Mouse (Mus musculus) frontal cortex, adult 2 months (tissue): ENCODE results near the gene Aip. TPM values are rescaled to one million over a fixed set of nuclear protein-coding genes. Genes with fewer than 3 reads are reported as not detected.
A peak's percentile ranks its signal among the peaks of the same experiment; 100 is the strongest.

Source experiments
- DNase-seq, 2 experiments: peaks; one replicate each; pipeline ENCODE4 v3.0.0; 2022; ENCODE audit warnings: low spot score in 1 of 2; ENCODE audit errors: extremely low spot score in 1 of 2
- polyA plus RNA-seq: library from polyadenylated mRNA; depleted of rRNA; stranded (reverse); fragments of >200 nt; gene quantifications from 2 replicates; pipeline ENCODE4 v1.2.3, GENCODE M21; 2012

Gene Aip
- polyA plus RNA-seq, 1 experiment = 174 TPM

- DNase-seq = no peak
Measured at GRCm38 (mm10) chr19:4152445-4153231, 27.0 kb upstream of the Aip start.

GRCm38 (mm10) chr19:4151898-4152297 is 26.2 kb upstream of the Aip start:
- DNase-seq = no peak

GRCm38 (mm10) chr19:4151488-4151860 is 25.8 kb upstream of the Aip start:
- no peak for DNase-seq

GRCm38 (mm10) chr19:4150567-4151487 is 25.2 kb upstream of the Aip start:
- no peak for DNase-seq

- no peak for DNase-seq
Measured at GRCm38 (mm10) chr19:4149764-4150461, 24.3 kb upstream of the Aip start.

- DNase-seq = no peak
Measured at GRCm38 (mm10) chr19:4149283-4149682, 23.6 kb upstream of the Aip start.

GRCm38 (mm10) chr19:4148819-4149218 is 23.2 kb upstream of the Aip start:
- DNase-seq = no peak

GRCm38 (mm10) chr19:4148491-4148806 is 22.8 kb upstream of the Aip start, which contains the start of gene Coro1b:
Coro1b (plus strand) TSS chr19:4148619.
- peak; percentile 88 to 95 for DNase-seq

- no peak for DNase-seq
Measured at GRCm38 (mm10) chr19:4147782-4148490, 22.3 kb upstream of the Aip start.

- DNase-seq = no peak
Measured at GRCm38 (mm10) chr19:4147022-4147405, 21.4 kb upstream of the Aip start.

- no peak for DNase-seq
Measured at GRCm38 (mm10) chr19:4146366-4147021, 20.8 kb upstream of the Aip start.

GRCm38 (mm10) chr19:4145936-4146335 is 20.3 kb upstream of the Aip start:
- no peak for DNase-seq

- DNase-seq = no peak
Measured at GRCm38 (mm10) chr19:4144550-4145498, 19.2 kb upstream of the Aip start.

- DNase-seq = no peak
Measured at GRCm38 (mm10) chr19:4143759-4144268, 18.2 kb upstream of the Aip start, which contains the start of gene Cabp4. Cabp4 (minus strand) TSS chr19:4144033.

GRCm38 (mm10) chr19:4142416-4143173 is 16.9 kb upstream of the Aip start:
- DNase-seq = no peak

GRCm38 (mm10) chr19:4140147-4140546 is 14.5 kb upstream of the Aip start:
- no peak for DNase-seq

GRCm38 (mm10) chr19:4139446-4139845 is 13.8 kb upstream of the Aip start, which contains the start of gene Gpr152:
Gpr152 (plus strand) TSS chr19:4139787.
- DNase-seq = no peak

- no peak for DNase-seq
Measured at GRCm38 (mm10) chr19:4137913-4138312, 12.3 kb upstream of the Aip start.
